Mouse (Mus musculus): Measurements from ENCODE around the gene Vmn1r1. TPM values are rescaled to one million over a fixed set of nuclear protein-coding genes. Genes with fewer than 3 reads are reported as not detected.

Vmn1r1 gene
- total RNA-seq (2023) = not detected

GRCm38 (mm10) chr1:182164386-182164785 is at the start of gene Vmn1r1:
Gene Vmn1r1 (minus strand): TSS chr1:182164486.

GRCm38 (mm10) chr1:182124506-182124905 is 39.8 kb downstream of the Vmn1r1 start, which contains the start of gene Srp9:
Gene Srp9 (plus strand): TSS chr1:182124737.

Other genes with a start within 250 kb of the Vmn1r1 start
- gene Enah, start 144.5 kb downstream of the Vmn1r1 start, total RNA-seq (2023) = 0.21 TPM
- gene Srp9, start 39.7 kb downstream of the Vmn1r1 start, total RNA-seq (2023) = 82.8 TPM
- gene Degs1, start 118.3 kb upstream of the Vmn1r1 start, total RNA-seq (2023) = 37.3 TPM
- gene Fbxo28, start 177.1 kb upstream of the Vmn1r1 start, total RNA-seq (2023) = 45.2 TPM
- gene Trp53bp2, start 244.7 kb upstream of the Vmn1r1 start, total RNA-seq (2023) = 35.0 TPM

All from CD4-positive naive resting alpha-beta T cell, adult 76 days (primary cell).